Comparison of ENCODE assay signal across 9 mouse cellular contexts in the genomic region with DNA sequence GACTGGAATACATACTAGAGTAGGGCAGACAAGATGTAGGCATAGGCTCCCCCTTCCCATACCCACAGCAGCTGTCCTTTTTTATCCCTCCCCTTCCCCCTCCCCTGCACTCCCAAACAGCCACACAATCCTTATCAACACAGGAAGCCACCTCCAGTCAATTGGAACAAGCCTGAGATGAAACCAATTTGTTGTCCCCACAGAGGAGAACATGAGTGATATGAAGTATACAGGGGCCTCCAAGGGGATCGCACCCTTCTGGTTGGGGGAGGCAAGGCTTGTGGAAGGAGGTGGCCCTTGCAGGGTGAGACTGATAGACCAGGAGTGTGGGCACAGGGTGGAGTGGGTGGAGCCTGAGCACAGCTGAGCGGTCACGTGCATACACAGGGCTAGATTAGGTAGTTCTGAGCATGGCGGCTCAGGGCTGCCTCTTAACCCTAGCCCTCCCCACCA.
A peak's percentile ranks its signal among the peaks of the same experiment; 100 is the strongest.
DNase-seq lines count a peak whose midpoint lies in the region; ATAC-seq and TF ChIP-seq lines count a peak whose summit lies in the region.
"Had no signal": no experiment of that assay in that cellular context is flagged by ENCODE, and none has a peak within 500 bp of the region (broad histone marks: within the 10 kb centered on the region; RNA-seq: fewer than 3 reads in every experiment).

No protein-coding gene starts in this region.

- H3K27ac ChIP-seq in forebrain, embryonic 10.5 days, result 0 out of 2 replicates have a peak overlapping the region, but pooled peaks have one; percentile 1
- no peak overlapping the region for H3K27ac ChIP-seq in forebrain, embryonic 11.5 days (ENCODE audit: low read depth, low read length)
- 0 out of 2 replicates have a peak overlapping the region, but pooled peaks have one; percentile 19 for H3K27ac ChIP-seq in forebrain, embryonic 12.5 days
- no peak overlapping the region for H3K27ac ChIP-seq in intestine, postnatal 0 days (ENCODE audit: low read depth, low read length)
- H3K27ac ChIP-seq in midbrain, embryonic 16.5 days (ENCODE audit: low read length), result no peak overlapping the region; the same call in 1 of the 2 replicates

- no peak for TF ChIP-seq CTCF in intestine, postnatal 0 days (IDR thresholded peaks at IDR 0.05; ENCODE audit: low read depth)

- no peak overlapping the region for H3K9ac ChIP-seq in forebrain, embryonic 11.5 days (ENCODE audit: low read length)
- no peak overlapping the region for H3K9ac ChIP-seq in forebrain, embryonic 12.5 days
- H3K9ac ChIP-seq in intestine, postnatal 0 days (ENCODE audit: low read depth, low read length), result no peak overlapping the region
- H3K9ac ChIP-seq in midbrain, embryonic 16.5 days (ENCODE audit: low read depth, low read length), result no peak overlapping the region
- H3K9ac ChIP-seq: embryonic facial prominence, embryonic 13.5 days had no signal

- 73% methylated on average over 4 of the region's 4 CpGs for WGBS in forebrain, embryonic 10.5 days
- WGBS in forebrain, embryonic 11.5 days, result 70% methylated on average over 4 of the region's 4 CpGs
- 59% methylated on average over 4 of the region's 4 CpGs for WGBS in forebrain, embryonic 12.5 days
- WGBS in intestine, postnatal 0 days, result 42% methylated on average over 4 of the region's 4 CpGs
- WGBS in midbrain, embryonic 16.5 days, result 56% methylated on average over 4 of the region's 4 CpGs

- no peaks in the 10 kb centered on the region for H3K36me3 ChIP-seq in forebrain, embryonic 10.5 days (replicated peaks)
- no peaks in the 10 kb centered on the region for H3K36me3 ChIP-seq in forebrain, embryonic 11.5 days (ENCODE audit: control insufficient read depth, insufficient read depth, low read length)
- H3K36me3 ChIP-seq in forebrain, embryonic 12.5 days (replicated peaks), result no peaks in the 10 kb centered on the region
- no peaks in the 10 kb centered on the region for H3K36me3 ChIP-seq in intestine, postnatal 0 days (ENCODE audit: control insufficient read depth, insufficient read depth)
- H3K36me3 ChIP-seq in midbrain, embryonic 16.5 days (ENCODE audit: control insufficient read depth, insufficient read depth, low read length), result no peaks in the 10 kb centered on the region
- H3K36me3 ChIP-seq: embryonic facial prominence, embryonic 13.5 days had no signal

- no peaks in the 10 kb centered on the region for H3K9me3 ChIP-seq in forebrain, embryonic 10.5 days
- no peaks in the 10 kb centered on the region for H3K9me3 ChIP-seq in forebrain, embryonic 11.5 days (ENCODE audit: control insufficient read depth, low read length)
- H3K9me3 ChIP-seq in forebrain, embryonic 12.5 days, result no peaks in the 10 kb centered on the region
- no peaks in the 10 kb centered on the region for H3K9me3 ChIP-seq in intestine, postnatal 0 days (ENCODE audit: control insufficient read depth)
- H3K9me3 ChIP-seq in midbrain, embryonic 16.5 days (replicated peaks; ENCODE audit: control insufficient read depth, low read length, poor library complexity, severe bottlenecking), result no peaks in the 10 kb centered on the region
- H3K9me3 ChIP-seq: embryonic facial prominence, embryonic 13.5 days had no signal

- no peak for DNase-seq in forebrain, embryonic 10.5 days (ENCODE audit: extremely low spot score, low spot score)
- DNase-seq in forebrain, embryonic 11.5 days (ENCODE audit: low spot score), result no peak
- no peak for DNase-seq in urinary bladder, postnatal 36 days (ENCODE audit: low spot score in 2 of 2)
- no peak for DNase-seq in thymus, postnatal 14 days
- DNase-seq in right cerebral cortex, adult 18-20 months, result no peak

- no peak; the same call in 1 of the 2 replicates for ATAC-seq in forebrain, embryonic 11.5 days (replicated peaks; ENCODE audit: low FRiP score)
- peak; percentile 57 for ATAC-seq in forebrain, embryonic 12.5 days (ENCODE audit: low FRiP score)
- peak; percentile 57; the same call in 1 of the 2 replicates for ATAC-seq in intestine, postnatal 0 days
- ATAC-seq in midbrain, embryonic 16.5 days, result peak; percentile 69; the same call in 1 of the 2 replicates

- H3K4me1 ChIP-seq in forebrain, embryonic 10.5 days, result peaks cover 47% of the 10 kb centered on the region
- H3K4me1 ChIP-seq in forebrain, embryonic 11.5 days (replicated peaks; ENCODE audit: control insufficient read depth, insufficient read depth, low read length), result peaks cover 21% of the 10 kb centered on the region
- peaks cover 55% of the 10 kb centered on the region for H3K4me1 ChIP-seq in forebrain, embryonic 12.5 days
- no peaks in the 10 kb centered on the region for H3K4me1 ChIP-seq in intestine, postnatal 0 days (replicated peaks; ENCODE audit: control insufficient read depth, insufficient read depth, low read length)
- peaks cover 34% of the 10 kb centered on the region for H3K4me1 ChIP-seq in midbrain, embryonic 16.5 days (ENCODE audit: control insufficient read depth, insufficient read depth, low read length)

- H3K27me3 ChIP-seq in forebrain, embryonic 10.5 days (ENCODE audit: poor library complexity, severe bottlenecking), result peaks cover 35% of the 10 kb centered on the region
- no peaks in the 10 kb centered on the region for H3K27me3 ChIP-seq in forebrain, embryonic 11.5 days (ENCODE audit: control insufficient read depth, insufficient read depth, low read length)
- H3K27me3 ChIP-seq in forebrain, embryonic 12.5 days, result peaks cover 6% of the 10 kb centered on the region; the same call in 1 of the 2 replicates
- no peaks in the 10 kb centered on the region for H3K27me3 ChIP-seq in intestine, postnatal 0 days (replicated peaks; ENCODE audit: control insufficient read depth, insufficient read depth, low read length)
- H3K27me3 ChIP-seq in midbrain, embryonic 16.5 days (ENCODE audit: control insufficient read depth, insufficient read depth, low read depth, low read length), result no peaks in the 10 kb centered on the region
- H3K27me3 ChIP-seq: embryonic facial prominence, embryonic 13.5 days had no signal

- no peak overlapping the region for H3K4me3 ChIP-seq in forebrain, embryonic 10.5 days
- H3K4me3 ChIP-seq in forebrain, embryonic 11.5 days (ENCODE audit: low read depth, low read length), result no peak overlapping the region
- H3K4me3 ChIP-seq in forebrain, embryonic 12.5 days (replicated peaks), result no peak overlapping the region
- H3K4me3 ChIP-seq in intestine, postnatal 0 days (ENCODE audit: low read depth, low read length), result no peak overlapping the region
- no peak overlapping the region for H3K4me3 ChIP-seq in midbrain, embryonic 16.5 days (ENCODE audit: low read depth, low read length)
- H3K4me3 ChIP-seq: embryonic facial prominence, embryonic 13.5 days had no signal

- H3K4me2 ChIP-seq in forebrain, embryonic 11.5 days (ENCODE audit: low read depth, low read length, severe bottlenecking), result no peak overlapping the region
- H3K4me2 ChIP-seq in forebrain, embryonic 12.5 days, result no peak overlapping the region
- no peak overlapping the region for H3K4me2 ChIP-seq in intestine, postnatal 0 days (replicated peaks; ENCODE audit: low read depth)
- no peak overlapping the region for H3K4me2 ChIP-seq in midbrain, embryonic 16.5 days (ENCODE audit: low read length)
- H3K4me2 ChIP-seq: embryonic facial prominence, embryonic 13.5 days had no signal

Comparison
In these comparisons a context has a peak if more than half of its experiments do, and no peak if none do; other contexts are left out.
1. H3K27ac ChIP-seq: peak in forebrain, embryonic 10.5 days (single experiment) and forebrain, embryonic 12.5 days (single experiment); none in forebrain, embryonic 11.5 days (single experiment), intestine, postnatal 0 days (single experiment) and midbrain, embryonic 16.5 days (single experiment).